Mouse (Mus musculus): Measurements from ENCODE around the gene Ppm1l.

DNA sequence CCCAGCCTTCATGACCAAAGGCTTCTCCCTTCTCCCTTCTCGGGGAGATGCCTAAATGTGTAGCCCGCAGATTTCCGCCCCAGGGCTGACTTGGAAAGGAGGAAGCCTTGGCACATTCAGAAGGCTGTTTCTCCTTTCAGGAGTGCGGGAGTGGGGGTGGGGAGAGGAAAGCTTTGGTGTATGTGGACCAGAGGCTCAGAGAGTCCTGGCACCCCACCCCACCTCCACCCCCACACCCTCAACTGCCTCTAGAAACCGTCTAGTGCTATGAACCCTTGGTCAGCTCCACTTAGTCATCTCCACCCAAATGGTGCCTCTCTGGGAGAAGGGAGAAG lies 282.5 kb downstream of the Ppm1l start:
- TF ChIP-seq POLR2A (IDR thresholded peaks at IDR 0.05; ENCODE audit: insufficient read length, low read depth): no peak
- no peak for TF ChIP-seq USF1 (IDR thresholded peaks at IDR 0.05; ENCODE audit: low read depth)

Measured in myocyte (in vitro differentiated cells).